Mouse (Mus musculus) lung, embryonic 14.5 days (tissue): ENCODE data around the gene Rps10. TPM values are rescaled to one million over a fixed set of nuclear protein-coding genes. Genes with fewer than 3 reads are reported as not detected.

ENCODE experiments used
- ATAC-seq: fragments of 200-750 bp; cut with Nextera tagmentation; 2 replicates; pipeline ENCODE4 v1.8.0; 2017; ENCODE audit warnings: mild to moderate bottlenecking, moderate TSS enrichment, moderate library complexity; ENCODE audit not compliant: insufficient read depth
- DNase-seq: peaks from one replicate; pipeline ENCODE4 v3.0.0-alpha.2; 2015
- H3K27ac ChIP-seq: fragments of 300-500 bp; sonication (generic); 2 replicates; pipeline ENCODE4 v1.5.1; 2014; ENCODE audit warnings: low read depth, mild to moderate bottlenecking, moderate library complexity
- H3K27me3 ChIP-seq: fragments of 300-500 bp; sonication (generic); 2 replicates; pipeline ENCODE4 v1.6.1; 2014; ENCODE audit warnings: low read length, control low read depth; ENCODE audit not compliant: insufficient read depth
- H3K36me3 ChIP-seq: fragments of 300-500 bp; sonication (generic); 2 replicates; pipeline ENCODE4 v1.6.1; 2014; ENCODE audit warnings: control low read depth; ENCODE audit not compliant: insufficient read depth
- H3K4me1 ChIP-seq: fragments of 300-500 bp; sonication (generic); 2 replicates; pipeline ENCODE4 v1.6.1; 2014; ENCODE audit warnings: antibody characterized with exemption, control low read depth; ENCODE audit not compliant: insufficient read depth
- H3K4me2 ChIP-seq: fragments of 300-500 bp; sonication (generic); 2 replicates; pipeline ENCODE4 v1.6.1; 2014; ENCODE audit warnings: mild to moderate bottlenecking
- H3K4me3 ChIP-seq: fragments of 300-500 bp; sonication (generic); 2 replicates; pipeline ENCODE4 v1.5.1; 2014; ENCODE audit warnings: low read depth, low read length
- H3K9ac ChIP-seq: fragments of 300-500 bp; sonication (generic); 2 replicates; pipeline ENCODE4 v1.6.1; 2014
- H3K9me3 ChIP-seq: fragments of 300-500 bp; sonication (generic); 2 replicates; pipeline ENCODE4 v1.6.1; 2016; ENCODE audit warnings: low read depth, low read length, control low read depth
- CTCF ChIP-seq: IDR thresholded peaks from 2 replicates; pipeline ENCODE4 v1.5.1; 2016; ENCODE audit warnings: antibody characterized with exemption, low read depth
- WGBS: fragments of 180-500 bp; shearing (Covaris S2); extraction: QIAGEN DNeasy Blood & Tissue Kit; methylation state at CpG from one replicate; pipeline ENCODE4 v1.1.7; 2014; 5-methylcytosine and 5-hydroxymethylcytosine counted together
- polyA plus RNA-seq: library from polyadenylated mRNA; unstranded; fragments of >200 nt; fragmentation: Nextera tagmentation; extraction: Ambion mirVana; gene quantifications from 2 replicates; pipeline ENCODE4 v1.2.1, GENCODE M21; 2014

Gene Rps10
- polyA plus RNA-seq, 1 experiment from 2014 or later, result 1,191 TPM

- 57% methylated on average over 9 of the region's 9 CpGs for WGBS
- peak; percentile 24 for DNase-seq
- H3K9me3 ChIP-seq, result no peaks in the 10 kb centered on the region
- no peaks in the 10 kb centered on the region for H3K4me1 ChIP-seq
- no peak overlapping the region for H3K27ac ChIP-seq
- ATAC-seq, result no peak
- H3K4me3 ChIP-seq, result no peak overlapping the region
- H3K27me3 ChIP-seq, result no peaks in the 10 kb centered on the region
- TF ChIP-seq CTCF, result 0 out of 2 replicates have a peak, but pooled peaks have one; percentile 26
- no peak overlapping the region for H3K4me2 ChIP-seq
- H3K9ac ChIP-seq, result no peak overlapping the region
- H3K36me3 ChIP-seq, result no peaks in the 10 kb centered on the region
Measured at GRCm38 (mm10) chr17:27675453-27675852, 39.0 kb upstream of the Rps10 start.

GRCm38 (mm10) chr17:27673945-27674344 is 37.5 kb upstream of the Rps10 start:
- 84% methylated on average over 7 of the region's 7 CpGs for WGBS
- DNase-seq, result no peak
- no peaks in the 10 kb centered on the region for H3K4me1 ChIP-seq
- H3K9ac ChIP-seq, result no peak overlapping the region
- no peaks in the 10 kb centered on the region for H3K9me3 ChIP-seq
- no peak for ATAC-seq
- H3K36me3 ChIP-seq, result no peaks in the 10 kb centered on the region
- H3K27me3 ChIP-seq, result no peaks in the 10 kb centered on the region
- no peak overlapping the region for H3K27ac ChIP-seq
- no peak for TF ChIP-seq CTCF
- H3K4me2 ChIP-seq, result no peak overlapping the region
- H3K4me3 ChIP-seq, result no peak overlapping the region

GRCm38 (mm10) chr17:27671720-27672119 is 35.3 kb upstream of the Rps10 start:
- Histone ChIP-seq H3K36me3 (no peaks in the 10 kb centered on the region), H3K4me2 (no peak overlapping the region), H3K27me3 (no peaks in the 10 kb centered on the region), H3K9me3 (no peaks in the 10 kb centered on the region), H3K9ac (no peak overlapping the region), H3K4me1 (no peaks in the 10 kb centered on the region), H3K27ac (no peak overlapping the region), H3K4me3 (no peak overlapping the region)
- 79% methylated on average over 6 of the region's 6 CpGs for WGBS
- ATAC-seq (no peak), DNase-seq (no peak)
- peak; percentile 30; the same call in 1 of the 2 replicates for TF ChIP-seq CTCF

- no peak for DNase-seq
- Histone ChIP-seq H3K4me1 (no peaks in the 10 kb centered on the region), H3K27me3 (peaks cover 31% of the 10 kb centered on the region), H3K36me3 (no peaks in the 10 kb centered on the region), H3K4me3 (no peak overlapping the region), H3K9me3 (no peaks in the 10 kb centered on the region), H3K4me2 (no peak overlapping the region), H3K9ac (no peak overlapping the region), H3K27ac (no peak overlapping the region)
- WGBS, result 60% methylated on average over 7 of the region's 7 CpGs
- no peak for TF ChIP-seq CTCF
- no peak for ATAC-seq
Measured at GRCm38 (mm10) chr17:27658767-27659166, 22.3 kb upstream of the Rps10 start.

- Histone ChIP-seq H3K27ac (no peak overlapping the region), H3K27me3 (peaks cover 31% of the 10 kb centered on the region), H3K9ac (no peak overlapping the region), H3K4me2 (no peak overlapping the region), H3K9me3 (no peaks in the 10 kb centered on the region), H3K36me3 (no peaks in the 10 kb centered on the region), H3K4me1 (no peaks in the 10 kb centered on the region), H3K4me3 (no peak overlapping the region)
- no peak for TF ChIP-seq CTCF
- DNase-seq, result no peak
- no peak for ATAC-seq
- WGBS, result 60% methylated on average over 8 of the region's 8 CpGs
Measured at GRCm38 (mm10) chr17:27657123-27657522, 20.7 kb upstream of the Rps10 start.

- no peaks in the 10 kb centered on the region for H3K4me1 ChIP-seq
- no peak overlapping the region for H3K9ac ChIP-seq
- no peak for ATAC-seq
- H3K36me3 ChIP-seq, result no peaks in the 10 kb centered on the region
- no peak overlapping the region for H3K4me2 ChIP-seq
- no peaks in the 10 kb centered on the region for H3K9me3 ChIP-seq
- H3K27me3 ChIP-seq, result peaks cover 31% of the 10 kb centered on the region
- 5% methylated on average over 5 of the region's 5 CpGs for WGBS
- no peak for TF ChIP-seq CTCF
- no peak overlapping the region for H3K4me3 ChIP-seq
- DNase-seq, result no peak
- no peak overlapping the region for H3K27ac ChIP-seq
Measured at GRCm38 (mm10) chr17:27656414-27656813, 19.9 kb upstream of the Rps10 start.

GRCm38 (mm10) chr17:27656011-27656399 is 19.5 kb upstream of the Rps10 start:
- DNase-seq (no peak), ATAC-seq (no peak)
- Histone ChIP-seq H3K27ac (no peak overlapping the region), H3K27me3 (peaks cover 31% of the 10 kb centered on the region), H3K9ac (no peak overlapping the region), H3K4me1 (no peaks in the 10 kb centered on the region), H3K4me2 (peak overlapping the region; percentile 69), H3K36me3 (no peaks in the 10 kb centered on the region), H3K9me3 (no peaks in the 10 kb centered on the region), H3K4me3 (peak overlapping the region; percentile 41)
- WGBS, result under 1% methylated on average over 14 of the region's 14 CpGs
- no peak for TF ChIP-seq CTCF
